Mouse (Mus musculus) C2C12 (cell line): ENCODE data around the gene Ndufaf2. TPM values are rescaled to one million over a fixed set of nuclear protein-coding genes. Genes with fewer than 3 reads are reported as not detected.

Experiments
- H3K27me3 ChIP-seq: one replicate; pipeline ENCODE4 v1.6.1; 2011; ENCODE audit not compliant: control insufficient read depth, insufficient read depth, insufficient read length
- H3K36me3 ChIP-seq: one replicate; pipeline ENCODE4 v1.6.1; 2011; ENCODE audit not compliant: control insufficient read depth, insufficient read depth
- H3K4me3 ChIP-seq: one replicate; pipeline ENCODE4 v1.5.1; 2011; ENCODE audit warnings: mild to moderate bottlenecking, control low read depth; ENCODE audit not compliant: poor library complexity, insufficient read depth, severe bottlenecking
- H3K79me2 ChIP-seq: one replicate; pipeline ENCODE4 v1.6.1; 2011; ENCODE audit not compliant: control insufficient read depth, insufficient read depth
- H3K79me3 ChIP-seq: one replicate; pipeline ENCODE4 v1.6.1; 2011; ENCODE audit warnings: low read depth, control low read depth
- H3ac ChIP-seq: one replicate; pipeline ENCODE3; 2011; ENCODE audit warnings: low read depth; ENCODE audit not compliant: control insufficient read depth, insufficient read length
- CEBPB ChIP-seq: IDR thresholded peaks from one replicate; pipeline ENCODE4 v1.6.1; 2011; ENCODE audit warnings: low read depth, mild to moderate bottlenecking, control low read depth, moderate library complexity
- CTCF ChIP-seq: IDR thresholded peaks from one replicate; pipeline ENCODE4 v1.5.1; 2011; ENCODE audit not compliant: control insufficient read depth, insufficient read depth, insufficient read length
- FOSL1 ChIP-seq: IDR thresholded peaks from one replicate; pipeline ENCODE4 v1.8.0; 2011; ENCODE audit warnings: mild to moderate bottlenecking, low read length; ENCODE audit not compliant: poor library complexity, insufficient read depth, severe bottlenecking
- MAX ChIP-seq: IDR thresholded peaks from one replicate; pipeline ENCODE4 v1.6.1; 2011; ENCODE audit warnings: mild to moderate bottlenecking, control low read depth
- MYOD1 ChIP-seq: IDR thresholded peaks from one replicate; pipeline ENCODE4 v1.6.1; 2011; ENCODE audit warnings: low read depth; ENCODE audit not compliant: control insufficient read depth, insufficient read length
- MYOG ChIP-seq: IDR thresholded peaks from one replicate; pipeline ENCODE4 v1.6.1; 2011; ENCODE audit not compliant: control insufficient read depth, insufficient read length; ENCODE audit errors: extremely low read depth
- USF1 ChIP-seq: IDR thresholded peaks from one replicate; pipeline ENCODE4 v1.6.1; 2011; ENCODE audit warnings: low read depth, mild to moderate bottlenecking, control low read depth, moderate library complexity
- polyA plus RNA-seq: library from polyadenylated mRNA; unstranded; fragments of >200 nt; fragmentation: generic; extraction: Trizol; gene quantifications from one replicate; pipeline ENCODE4 v1.2.1, GENCODE M21; 2012; ENCODE audit warnings: missing spikeins

Gene Ndufaf2
- polyA plus RNA-seq, 1 experiment = 40.2 TPM

DNA sequence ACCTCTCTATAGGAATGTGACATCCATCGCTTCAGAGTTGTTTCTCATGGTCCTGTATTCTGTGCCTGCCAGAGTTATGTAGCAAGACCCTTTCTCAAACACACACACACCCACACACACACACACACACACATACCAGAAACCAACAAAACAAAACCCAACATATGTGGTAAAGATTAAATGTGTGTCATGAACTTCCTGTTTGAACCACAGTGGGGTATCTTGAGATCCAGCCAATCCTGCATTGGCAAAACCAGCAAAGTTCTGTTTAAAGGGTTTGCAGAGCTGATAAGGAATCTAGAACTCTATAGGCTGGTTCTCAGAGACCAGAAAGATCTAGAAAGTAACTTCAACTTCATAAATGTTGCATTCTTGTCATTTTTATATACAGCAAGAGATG is 11.6 kb upstream of the Ndufaf2 start:
- no peak for TF ChIP-seq MYOD1
- no peak for TF ChIP-seq FOSL1
- no peaks in the 10 kb centered on the region for H3K79me2 ChIP-seq
- H3ac ChIP-seq = no peak overlapping the region
- no peak overlapping the region for H3K4me3 ChIP-seq
- peaks cover 35% of the 10 kb centered on the region for H3K36me3 ChIP-seq
- H3K27me3 ChIP-seq = no peaks in the 10 kb centered on the region
- H3K79me3 ChIP-seq = peaks cover 4% of the 10 kb centered on the region

GRCm38 (mm10) chr13:108164621-108165020 is 6.2 kb upstream of the Ndufaf2 start:
- Histone ChIP-seq H3K36me3 (peaks cover 15% of the 10 kb centered on the region), H3K79me3 (peaks cover 11% of the 10 kb centered on the region), H3K4me3 (no peak overlapping the region), H3ac (no peak overlapping the region), H3K79me2 (peaks cover 21% of the 10 kb centered on the region), H3K27me3 (no peaks in the 10 kb centered on the region)
- TF ChIP-seq MAX (no peak), CTCF (no peak), FOSL1 (no peak), USF1 (no peak), CEBPB (no peak)

DNA sequence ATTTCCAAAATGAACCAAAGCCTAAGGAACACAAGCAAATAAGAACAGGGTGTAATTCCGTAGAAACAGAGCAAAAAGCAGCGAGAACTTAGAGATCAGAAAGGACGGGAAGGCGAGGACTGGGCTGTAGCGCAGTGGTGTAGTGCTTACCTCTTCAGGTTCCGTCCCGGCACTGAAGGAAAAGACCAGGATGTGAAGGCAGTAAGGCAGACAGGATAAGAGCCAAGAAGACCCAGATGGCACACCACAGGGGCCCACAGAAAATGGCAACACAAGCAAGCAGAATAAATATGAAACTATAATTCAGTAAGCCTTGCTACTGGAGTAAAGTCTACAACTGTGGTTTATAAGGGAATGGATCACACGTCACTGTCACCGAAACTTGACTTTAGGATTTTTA is 5.5 kb upstream of the Ndufaf2 start:
- Histone ChIP-seq H3K36me3 (peaks cover 13% of the 10 kb centered on the region), H3K27me3 (no peaks in the 10 kb centered on the region), H3ac (no peak overlapping the region), H3K79me2 (peaks cover 28% of the 10 kb centered on the region), H3K4me3 (no peak overlapping the region), H3K79me3 (peaks cover 14% of the 10 kb centered on the region)
- TF ChIP-seq MAX = no peak
- no peak for TF ChIP-seq MYOD1
- TF ChIP-seq FOSL1 = no peak
- no peak for TF ChIP-seq MYOG
- no peak for TF ChIP-seq USF1
- TF ChIP-seq CEBPB = no peak
- TF ChIP-seq CTCF = no peak

DNA sequence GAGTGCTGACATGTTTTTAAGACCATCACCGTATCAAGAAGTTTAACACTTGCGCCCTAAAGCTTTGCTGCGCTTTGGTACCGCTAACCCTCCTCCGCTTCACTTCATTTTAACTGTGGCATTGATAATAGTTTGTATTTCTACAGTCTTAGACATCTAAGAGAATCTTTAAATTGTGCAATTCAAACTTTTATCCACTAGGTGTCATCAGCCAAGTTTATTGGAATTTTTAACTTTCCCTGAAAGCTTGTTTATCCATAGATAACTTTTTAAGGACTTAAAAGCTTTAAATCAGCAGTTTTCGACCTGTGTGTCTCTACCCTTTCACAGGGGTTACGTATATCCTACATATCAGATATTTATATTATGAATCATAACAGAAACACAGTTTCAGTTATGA is 1.5 kb upstream of the Ndufaf2 start:
- TF ChIP-seq FOSL1 (no peak), CEBPB (peak; percentile 65)
- no peak overlapping the region for H3K4me3 ChIP-seq

GRCm38 (mm10) chr13:108159241-108159575 is 785 bp upstream of the Ndufaf2 start:
- Histone ChIP-seq H3K4me3 (peak overlapping the region; percentile 68), H3K79me2 (peaks cover 67% of the 10 kb centered on the region), H3K36me3 (peaks cover 13% of the 10 kb centered on the region), H3K27me3 (no peaks in the 10 kb centered on the region), H3ac (peak overlapping the region; percentile 78), H3K79me3 (peaks cover 18% of the 10 kb centered on the region)
- TF ChIP-seq MAX (no peak), CTCF (no peak), USF1 (no peak), MYOD1 (no peak), CEBPB (no peak), FOSL1 (no peak), MYOG (no peak)

More for the DNA sequence above, 1.5 kb upstream of the Ndufaf2 start:
- peaks cover 18% of the 10 kb centered on the region for H3K79me3 ChIP-seq
- H3K79me2 ChIP-seq = peaks cover 61% of the 10 kb centered on the region
- no peaks in the 10 kb centered on the region for H3K27me3 ChIP-seq
- peaks cover 13% of the 10 kb centered on the region for H3K36me3 ChIP-seq
- H3ac ChIP-seq = no peak overlapping the region

GRCm38 (mm10) chr13:108157732-108158464 is 525 bp downstream of the Ndufaf2 start:
- Histone ChIP-seq H3K36me3 (peaks cover 8% of the 10 kb centered on the region), H3ac (peak overlapping the region; percentile 79), H3K4me3 (peak overlapping the region; percentile 68), H3K27me3 (no peaks in the 10 kb centered on the region), H3K79me2 (peaks cover 74% of the 10 kb centered on the region), H3K79me3 (peaks cover 18% of the 10 kb centered on the region)
- no peak for TF ChIP-seq CEBPB
- TF ChIP-seq MYOD1 = no peak
- TF ChIP-seq USF1 = no peak
- TF ChIP-seq MYOG = no peak
- no peak for TF ChIP-seq CTCF
- no peak for TF ChIP-seq FOSL1
- no peak for TF ChIP-seq MAX
